Mouse (Mus musculus) CH12.LX (cell line): Measurements from ENCODE around the gene Sac3d1.

ENCODE experiments used
- BHLHE40 ChIP-seq: IDR thresholded peaks from 2 replicates; pipeline ENCODE4 v1.6.1; 2011; ENCODE audit warnings: mild to moderate bottlenecking, low read depth, low read length, improper control_type of control experiment
- CHD1 ChIP-seq: IDR thresholded peaks from 2 replicates; pipeline ENCODE4 v1.6.1; 2012; ENCODE audit warnings: low read depth, low read length, improper control_type of control experiment, inconsistent platforms
- CTCF ChIP-seq, 2 experiments: IDR thresholded peaks in 1 of 2; conservative IDR thresholded peaks in 1 of 2; 2 replicates each; pipeline ENCODE4 v1.5.1; 2011 to 2012; ENCODE audit warnings: low read depth in 2 of 2, low read length in 2 of 2, improper control_type of control experiment in 1 of 2, inconsistent platforms in 1 of 2, mild to moderate bottlenecking in 1 of 2, moderate library complexity in 1 of 2
- EP300 ChIP-seq: IDR thresholded peaks from 2 replicates; pipeline ENCODE4 v1.6.1; 2011; ENCODE audit warnings: low read length, improper control_type of control experiment
- MAX ChIP-seq: IDR thresholded peaks from 2 replicates; pipeline ENCODE4 v1.6.1; 2011; ENCODE audit warnings: low read length, improper control_type of control experiment
- MYC ChIP-seq: IDR thresholded peaks from 2 replicates; pipeline ENCODE4 v1.6.1; 2011; ENCODE audit warnings: low read depth, mild to moderate bottlenecking, improper control_type of control experiment, low read length
- POLR2A ChIP-seq: IDR thresholded peaks from 2 replicates; pipeline ENCODE4 v1.6.1; 2011; ENCODE audit warnings: low read depth, mild to moderate bottlenecking, improper control_type of control experiment, low read length
- RAD21 ChIP-seq: IDR thresholded peaks from 2 replicates; pipeline ENCODE4 v1.6.1; 2011; ENCODE audit warnings: low read depth, mild to moderate bottlenecking, low read length, improper control_type of control experiment, moderate library complexity
- ZNF384 ChIP-seq: IDR thresholded peaks from 2 replicates; pipeline ENCODE4 v1.6.1; 2012; ENCODE audit warnings: low read depth, low read length, improper control_type of control experiment, inconsistent platforms

DNA sequence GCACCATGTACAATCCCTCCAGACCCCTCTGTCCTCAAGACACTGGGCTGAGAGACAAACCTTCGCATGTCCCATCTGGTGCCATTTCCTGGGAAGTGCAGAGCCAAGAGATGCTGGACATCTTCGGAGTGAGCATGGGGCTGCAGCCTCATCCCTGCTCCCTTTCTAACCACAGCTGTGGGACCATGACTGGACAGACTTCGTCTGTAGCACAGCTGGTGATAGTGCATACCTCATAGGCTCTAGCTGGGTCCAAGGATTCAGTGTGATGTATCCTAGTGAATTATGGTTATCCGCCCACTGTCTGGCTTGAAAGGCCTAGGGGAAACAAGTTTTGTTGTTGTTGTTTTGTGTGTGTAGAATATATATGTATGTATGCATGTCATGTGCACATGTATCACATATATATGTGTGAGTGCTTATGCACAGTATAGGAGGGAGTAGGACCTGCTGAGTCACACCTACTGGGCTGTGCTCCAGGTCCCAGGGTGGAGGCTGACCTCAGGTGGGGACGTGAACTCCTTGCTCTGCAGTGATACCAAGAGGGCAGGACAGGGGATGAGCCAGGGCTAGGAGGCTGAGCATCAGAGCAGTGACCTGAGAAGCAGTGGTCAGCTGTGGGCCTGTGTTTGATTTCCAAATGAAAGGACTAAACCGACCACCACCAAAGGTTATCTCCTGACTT, 16.1 kb downstream of the Sac3d1 start:
- TF ChIP-seq EP300 (no peak), CTCF (conservative IDR thresholded peaks at IDR 0.05 in 1 of 2, IDR thresholded peaks at IDR 0.05 in 1 of 2; ENCODE audit: low read depth in 2 of 2, low read length in 2 of 2) (no peak), RAD21 (no peak), POLR2A (no peak), BHLHE40 (no peak), MYC (no peak), CHD1 (no peak), ZNF384 (no peak), MAX (no peak)
